Mouse (Mus musculus): ENCODE measurements at regions not wholly inside any gene's neighbourhood (a gene's known extent, or its start where the extent isn't known, plus 50 kb on each side); places are given as distances from the start of the nearest gene placed in this dataset.

DNA sequence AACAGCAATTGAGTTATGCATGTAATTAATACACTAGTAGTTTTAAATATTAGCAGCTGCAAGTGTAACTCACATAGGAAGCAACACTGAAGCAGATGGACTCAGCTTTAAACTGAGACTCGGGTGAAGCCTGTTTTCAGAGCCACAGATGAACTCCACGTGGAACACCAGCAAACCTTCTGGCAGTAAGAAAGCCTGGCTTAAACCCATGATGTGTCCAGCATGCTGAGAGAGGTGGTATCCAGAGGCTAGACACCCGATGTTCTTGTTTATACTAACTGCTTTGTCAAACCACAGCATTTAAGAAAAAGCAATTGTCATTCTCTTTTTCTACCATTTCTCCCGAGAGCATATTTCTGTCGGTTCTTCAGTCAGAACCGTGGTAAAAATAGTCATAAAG, 202.1 kb downstream of the Hace1 start:
- TF ChIP-seq EP300 (IDR thresholded peaks at IDR 0.05; ENCODE audit: insufficient read depth, low read depth, low read length): no peak
- TF ChIP-seq POLR2A (IDR thresholded peaks at IDR 0.05; ENCODE audit: insufficient read depth, low read depth, low read length): no peak
- TF ChIP-seq CTCF (IDR thresholded peaks at IDR 0.05): no peak

Measured in heart, adult 2 months (tissue).